Mouse (Mus musculus) midbrain, embryonic 11.5 days (tissue): ENCODE results near the gene Sept1. TPM values are rescaled to one million over a fixed set of nuclear protein-coding genes. Genes with fewer than 3 reads are reported as not detected.

Experiments
- ATAC-seq: fragments of 200-750 bp; cut with Nextera tagmentation; 2 replicates; pipeline ENCODE4 v1.8.0; 2017; ENCODE audit warnings: moderate TSS enrichment, moderate library complexity; ENCODE audit not compliant: low FRiP score
- DNase-seq: peaks from one replicate; pipeline ENCODE4 v3.0.0; 2015; ENCODE audit warnings: low spot score; ENCODE audit errors: missing footprints
- H3K27ac ChIP-seq: fragments of 300-500 bp; sonication (generic); 2 replicates; pipeline ENCODE4 v1.5.1; 2014; ENCODE audit warnings: low read depth, low read length
- H3K27me3 ChIP-seq: fragments of 300-500 bp; sonication (generic); 2 replicates; pipeline ENCODE4 v1.6.1; 2014; ENCODE audit warnings: mild to moderate bottlenecking, low read length, moderate library complexity, mixed read lengths; ENCODE audit not compliant: control insufficient read depth, insufficient read depth
- H3K36me3 ChIP-seq: fragments of 300-500 bp; sonication (generic); 2 replicates; pipeline ENCODE4 v1.6.1; 2014; ENCODE audit warnings: mild to moderate bottlenecking, low read length, moderate library complexity, mixed read lengths; ENCODE audit not compliant: control insufficient read depth, insufficient read depth
- H3K4me1 ChIP-seq: fragments of 300-500 bp; sonication (generic); 2 replicates; pipeline ENCODE4 v1.6.1; 2014; ENCODE audit warnings: low read length; ENCODE audit not compliant: control insufficient read depth, insufficient read depth
- H3K4me2 ChIP-seq: fragments of 300-500 bp; sonication (generic); 2 replicates; pipeline ENCODE4 v1.6.1; 2014; ENCODE audit warnings: mild to moderate bottlenecking, moderate library complexity
- H3K4me3 ChIP-seq: fragments of 300-500 bp; sonication (generic); 2 replicates; pipeline ENCODE4 v1.5.1; 2014; ENCODE audit warnings: low read depth, low read length
- H3K9ac ChIP-seq: fragments of 300-500 bp; sonication (generic); 2 replicates; pipeline ENCODE4 v1.6.1; 2014; ENCODE audit warnings: low read length
- H3K9me3 ChIP-seq: fragments of 300-500 bp; sonication (generic); 2 replicates; pipeline ENCODE4 v1.6.1; 2016; ENCODE audit warnings: low read length; ENCODE audit not compliant: control insufficient read depth
- whole genome bisulfite sequencing: fragments of 180-500 bp; shearing (Covaris S2); extraction: QIAGEN DNeasy Blood & Tissue Kit; methylation state at CpG from one replicate; pipeline ENCODE4 v1.1.7; 2014; 5-methylcytosine and 5-hydroxymethylcytosine counted together
- polyA plus RNA-seq: library from polyadenylated mRNA; unstranded; fragments of >200 nt; fragmentation: Nextera tagmentation; extraction: Ambion mirVana; gene quantifications from 2 replicates; pipeline ENCODE4 v1.2.1, GENCODE M21; 2014

The Sept1 gene
- polyA plus RNA-seq, 1 experiment from 2014 or later: 29.8 TPM

DNA sequence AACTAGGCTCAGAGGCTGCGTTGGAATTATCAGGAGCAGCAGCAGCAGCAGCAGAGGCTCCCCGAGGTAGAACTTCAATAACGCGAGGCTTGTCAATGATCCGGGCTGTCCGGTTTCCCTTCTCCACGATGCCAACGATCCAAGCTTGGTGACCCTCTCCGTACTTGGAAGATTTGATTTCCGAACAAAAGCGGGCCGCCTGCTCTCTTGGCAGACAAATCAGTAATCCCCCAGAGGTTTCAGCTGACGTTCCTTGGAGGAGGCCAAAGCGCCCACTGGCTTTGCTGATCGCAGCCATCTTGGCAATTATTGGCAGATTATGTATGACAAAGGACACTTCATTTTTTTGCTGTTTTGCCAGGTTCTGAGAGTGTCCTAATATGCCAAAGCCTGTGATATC, 39.6 kb upstream of the Sept1 start:
- Histone ChIP-seq H3K4me1 (peaks cover 11% of the 10 kb centered on the region), H3K27me3 (no peaks in the 10 kb centered on the region), H3K36me3 (0 out of 2 replicates have a peak, but pooled peaks cover 3% of the 10 kb centered on the region), H3K4me3 (peak overlapping the region; percentile 82; the same call in 1 of the 2 replicates), H3K9me3 (no peaks in the 10 kb centered on the region; the same call in 1 of the 2 replicates), H3K9ac (no peak overlapping the region), H3K4me2 (peak overlapping the region; percentile 97; the same call in 1 of the 2 replicates), H3K27ac (no peak overlapping the region)
- DNase-seq (peak; percentile 73), ATAC-seq (no peak)
- 96% methylated on average over 15 of the region's 15 CpGs for WGBS

DNA sequence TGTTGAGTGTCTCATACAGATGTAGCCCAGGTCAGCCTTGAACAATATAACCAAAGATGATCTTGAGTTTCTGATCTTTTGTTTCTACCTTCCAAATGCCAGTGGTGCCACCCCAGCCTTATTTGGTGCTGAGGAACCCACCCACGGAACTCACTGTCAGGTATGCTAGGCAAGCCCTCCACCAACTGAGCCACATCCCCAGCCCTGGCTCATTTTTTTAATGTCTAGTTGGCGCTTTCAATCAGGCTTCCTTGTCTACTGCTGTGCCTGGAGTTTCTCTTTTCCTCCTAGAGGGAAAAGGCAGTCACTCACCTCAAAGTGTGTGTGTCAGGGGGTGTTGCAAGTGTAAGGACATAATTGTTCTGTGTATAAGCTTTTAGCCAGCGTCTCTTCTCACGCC, 38.2 kb upstream of the Sept1 start:
- WGBS: 96% methylated on average over 4 of the region's 4 CpGs
- Histone ChIP-seq H3K27ac (no peak overlapping the region), H3K4me2 (no peak overlapping the region), H3K4me3 (no peak overlapping the region), H3K9me3 (no peaks in the 10 kb centered on the region; the same call in 1 of the 2 replicates), H3K9ac (no peak overlapping the region), H3K27me3 (no peaks in the 10 kb centered on the region), H3K36me3 (0 out of 2 replicates have a peak, but pooled peaks cover 3% of the 10 kb centered on the region), H3K4me1 (peaks cover 11% of the 10 kb centered on the region)
- ATAC-seq (no peak), DNase-seq (peak; percentile 62)

DNA sequence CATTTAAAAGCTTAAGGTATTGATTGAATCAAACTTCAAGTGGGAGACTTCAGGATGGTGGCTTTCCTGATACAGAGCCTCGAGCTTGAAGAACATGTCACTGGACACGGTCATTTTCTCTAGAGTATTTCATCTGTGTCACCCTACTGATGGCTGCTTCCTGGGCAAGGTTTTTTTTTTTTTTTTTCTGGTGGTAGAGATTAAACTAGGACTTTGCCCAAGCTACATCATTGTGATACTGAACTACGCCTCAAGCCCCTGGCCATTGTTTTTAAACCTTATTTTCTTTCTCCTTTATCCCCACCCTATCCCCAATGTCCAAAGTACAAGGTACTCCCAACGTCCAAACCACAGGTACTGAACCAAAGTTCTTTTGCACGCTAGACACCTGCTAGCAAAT, 37.7 kb upstream of the Sept1 start:
- Histone ChIP-seq H3K27ac (no peak overlapping the region), H3K4me3 (no peak overlapping the region), H3K4me2 (no peak overlapping the region), H3K27me3 (no peaks in the 10 kb centered on the region), H3K4me1 (peaks cover 11% of the 10 kb centered on the region), H3K36me3 (0 out of 2 replicates have a peak, but pooled peaks cover 3% of the 10 kb centered on the region), H3K9me3 (no peaks in the 10 kb centered on the region; the same call in 1 of the 2 replicates), H3K9ac (no peak overlapping the region)
- DNase-seq: no peak
- 93% methylated on average over 5 of the region's 5 CpGs for WGBS
- ATAC-seq: no peak

DNA sequence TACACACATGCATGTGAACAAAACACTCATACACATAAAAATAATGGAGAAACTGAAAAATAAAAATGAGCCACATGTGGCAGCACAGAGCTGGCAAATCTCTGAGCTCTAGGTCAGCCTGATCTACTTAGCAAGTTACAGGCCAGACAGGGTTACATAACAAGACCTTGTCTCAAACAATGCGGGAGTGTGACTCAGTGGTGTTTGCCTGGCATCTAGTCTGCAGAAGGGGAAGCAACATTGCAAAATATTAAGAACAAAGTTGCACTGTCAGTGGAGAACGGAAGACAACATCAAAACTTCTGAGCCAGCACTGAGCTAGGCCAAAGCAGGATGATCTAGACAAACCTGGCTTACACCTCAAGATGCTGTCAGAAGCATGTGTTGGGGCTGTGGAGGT, 37.3 kb upstream of the Sept1 start:
- Histone ChIP-seq H3K9me3 (no peaks in the 10 kb centered on the region; the same call in 1 of the 2 replicates), H3K4me3 (no peak overlapping the region), H3K4me1 (peaks cover 11% of the 10 kb centered on the region), H3K27ac (no peak overlapping the region), H3K9ac (no peak overlapping the region), H3K36me3 (0 out of 2 replicates have a peak, but pooled peaks cover 3% of the 10 kb centered on the region), H3K4me2 (no peak overlapping the region), H3K27me3 (no peaks in the 10 kb centered on the region)
- ATAC-seq: no peak
- no peak for DNase-seq
- WGBS: 91% methylated on average over 2 of the region's 2 CpGs

DNA sequence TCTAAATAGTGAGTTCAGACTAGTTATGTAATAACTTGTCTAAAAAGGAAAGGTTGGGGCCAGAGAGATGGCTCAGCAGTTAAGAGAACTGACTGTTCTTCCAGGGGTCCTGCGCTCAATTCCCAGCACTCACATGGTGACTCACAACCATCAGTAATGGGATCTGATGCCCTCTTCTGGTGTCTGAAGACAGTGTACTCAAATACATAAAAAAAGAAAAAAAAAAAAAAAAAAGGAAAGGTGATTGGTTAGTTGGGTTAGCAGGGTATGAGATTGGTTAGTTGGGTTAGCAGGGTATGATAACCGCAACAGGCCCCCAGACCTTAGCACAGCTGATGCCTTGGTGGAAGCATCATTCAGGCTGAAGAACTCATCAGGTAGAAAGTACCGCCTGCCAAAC, 30.6 kb upstream of the Sept1 start:
- WGBS: 82% methylated on average over 3 of the region's 3 CpGs
- Histone ChIP-seq H3K36me3 (no peaks in the 10 kb centered on the region), H3K9ac (no peak overlapping the region), H3K4me2 (no peak overlapping the region), H3K4me3 (no peak overlapping the region), H3K9me3 (no peaks in the 10 kb centered on the region; the same call in 1 of the 2 replicates), H3K27me3 (no peaks in the 10 kb centered on the region), H3K27ac (no peak overlapping the region), H3K4me1 (peaks cover 14% of the 10 kb centered on the region)
- ATAC-seq (no peak), DNase-seq (peak; percentile 17)

DNA sequence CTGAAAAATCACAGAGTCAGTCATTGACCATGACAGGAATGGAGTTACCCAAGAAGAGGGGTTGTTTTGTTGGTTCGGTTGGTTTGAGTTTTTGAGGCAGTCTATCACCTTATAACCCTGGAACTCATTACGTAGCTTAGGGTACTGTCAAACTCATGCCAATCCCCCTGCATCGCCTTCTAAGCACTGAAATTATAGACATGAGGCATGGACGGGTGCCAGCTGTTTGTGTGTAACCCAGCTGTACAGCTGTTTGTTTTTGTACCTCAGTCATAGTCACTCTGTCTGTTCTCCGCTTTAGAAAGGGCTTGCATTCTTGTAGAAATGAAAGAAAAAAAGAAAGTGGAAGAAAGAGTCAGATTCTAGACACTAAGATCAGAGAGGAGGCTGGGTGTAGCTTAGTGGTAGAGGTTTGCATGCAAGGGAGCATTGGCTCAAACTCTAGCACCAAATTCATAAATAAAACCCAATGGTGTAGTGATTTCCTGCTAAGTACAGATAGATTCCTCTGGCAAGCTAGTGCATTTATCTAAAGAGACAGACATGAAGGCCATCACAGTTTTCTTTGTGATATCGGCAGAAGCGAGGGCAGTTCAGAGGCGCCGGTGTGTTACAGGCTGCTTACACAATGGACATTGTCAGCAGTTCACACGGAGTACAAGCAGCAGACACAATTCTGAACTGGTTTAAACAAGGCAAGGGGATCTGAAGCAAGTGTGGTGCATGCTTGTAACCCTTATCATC, 29.5 kb upstream of the Sept1 start:
- H3K4me2 ChIP-seq: no peak overlapping the region
- ATAC-seq (no peak), DNase-seq (peak; percentile 33)
- WGBS: 85% methylated on average over 10 of the region's 10 CpGs
- H3K27ac ChIP-seq: no peak overlapping the region
- no peaks in the 10 kb centered on the region for H3K36me3 ChIP-seq
- H3K9me3 ChIP-seq: no peaks in the 10 kb centered on the region
- no peak overlapping the region for H3K9ac ChIP-seq
- H3K27me3 ChIP-seq: no peaks in the 10 kb centered on the region
- peaks cover 14% of the 10 kb centered on the region for H3K4me1 ChIP-seq
- no peak overlapping the region for H3K4me3 ChIP-seq

DNA sequence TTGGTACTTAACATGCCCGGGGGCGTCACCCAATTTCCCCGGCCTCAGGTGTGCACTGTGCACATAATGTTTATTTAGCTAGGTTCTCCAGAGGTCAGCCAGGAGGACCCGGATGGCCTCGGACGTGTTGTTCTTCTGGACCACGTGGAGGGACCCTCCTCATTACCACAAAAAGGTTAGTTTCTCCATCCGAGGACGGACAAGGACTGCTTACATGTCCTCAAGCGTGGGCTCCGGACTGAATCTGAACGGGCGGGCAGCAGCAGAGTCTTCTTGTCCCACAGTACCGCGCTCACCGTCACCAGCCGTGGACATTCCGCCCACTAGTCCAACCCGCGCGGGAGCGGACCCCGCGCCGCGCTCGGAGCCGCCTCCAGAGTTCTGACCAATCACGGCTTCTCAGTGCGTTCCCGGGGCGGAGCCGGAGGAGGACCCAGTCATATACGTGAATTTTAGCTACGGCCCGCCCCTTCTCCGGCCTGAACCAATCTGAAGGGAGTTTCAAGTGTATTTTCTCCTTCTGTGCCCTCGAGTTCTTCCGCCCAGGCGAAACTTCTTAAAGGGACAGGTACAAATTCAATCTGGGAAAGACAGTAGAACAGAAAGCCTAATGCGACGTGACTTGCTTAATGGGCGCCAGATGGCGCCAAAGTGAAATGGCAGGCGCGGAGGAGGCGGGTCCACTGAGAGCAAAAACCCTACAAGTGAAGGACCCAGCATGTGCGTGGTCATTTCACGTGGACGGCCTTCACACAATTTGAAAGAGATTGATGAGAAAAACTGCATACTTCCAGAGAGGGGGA, 27.6 kb upstream of the Sept1 start, which contains the start of gene Dctpp1:
Gene Dctpp1 (minus strand): TSS at position 401 of the 803 bp plus-strand sequence.
- Histone ChIP-seq H3K4me2 (peak within 1 kb of the TSS; percentile 83), H3K4me1 (peaks cover 14% of the 10 kb centered on the region), H3K36me3 (no peaks in the 10 kb centered on the region), H3K9me3 (no peaks in the 10 kb centered on the region), H3K27ac (no peak within 1 kb of the TSS), H3K9ac (peak within 1 kb of the TSS; percentile 77), H3K27me3 (no peaks in the 10 kb centered on the region), H3K4me3 (peak within 1 kb of the TSS; percentile 59)
- ATAC-seq: peak; percentile 99
- WGBS: under 1% methylated on average over 50 of the region's 50 CpGs
- peak; percentile 98 for DNase-seq

DNA sequence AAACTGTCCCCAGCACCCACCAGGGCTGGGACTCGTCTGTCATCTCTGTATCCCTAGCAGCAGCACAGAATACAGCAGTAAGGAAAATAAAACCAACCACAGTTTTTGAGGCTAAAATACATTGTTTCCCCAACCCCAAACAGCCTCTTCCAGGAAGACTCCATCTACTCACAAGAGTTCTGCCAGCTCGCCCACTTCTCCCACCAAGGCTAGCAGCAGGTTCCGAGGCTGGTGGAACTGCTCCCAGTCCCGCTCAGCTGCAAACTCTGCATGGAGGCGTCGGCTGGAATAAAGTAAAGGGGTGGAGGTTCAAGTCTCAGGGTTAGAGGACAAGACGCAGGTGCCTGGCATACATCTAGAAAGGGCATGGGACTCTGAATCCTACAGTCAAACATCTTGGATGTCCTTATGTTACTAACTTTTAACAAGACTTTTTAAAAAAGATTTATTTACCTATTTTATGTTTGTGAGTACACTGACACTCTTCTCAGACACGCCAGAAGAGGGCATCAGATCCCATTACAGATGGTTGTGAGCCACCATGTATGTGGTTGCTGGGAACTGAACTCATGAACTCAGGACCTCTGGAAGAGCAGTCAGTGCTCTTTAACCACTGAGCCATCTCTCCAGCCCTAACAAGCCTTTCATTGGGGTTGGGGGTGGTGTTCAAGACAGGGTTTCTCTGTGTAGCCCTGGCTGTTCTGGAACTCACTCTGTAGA, 26.4 kb upstream of the Sept1 start:
- Histone ChIP-seq H3K4me2 (peak overlapping the region; percentile 83), H3K4me1 (peaks cover 20% of the 10 kb centered on the region), H3K9ac (peak overlapping the region; percentile 77), H3K27ac (no peak overlapping the region), H3K36me3 (no peaks in the 10 kb centered on the region), H3K4me3 (peak overlapping the region; percentile 59), H3K9me3 (no peaks in the 10 kb centered on the region), H3K27me3 (no peaks in the 10 kb centered on the region)
- ATAC-seq: no peak
- 74% methylated on average over 8 of the region's 8 CpGs for WGBS
- DNase-seq: peak; percentile 72
